Mouse (Mus musculus) stomach, embryonic 16.5 days (tissue): Measurements from ENCODE around the gene Ilf3. TPM values are rescaled to one million over a fixed set of nuclear protein-coding genes. Genes with fewer than 3 reads are reported as not detected.

Source experiments
- ATAC-seq: fragments of 200-750 bp; cut with Nextera tagmentation; 2 replicates; pipeline ENCODE4 v1.8.0; 2017; ENCODE audit warnings: moderate number of reproducible peaks, moderate TSS enrichment; ENCODE audit not compliant: insufficient read depth, low FRiP score
- H3K27ac ChIP-seq: fragments of 300-500 bp; sonication (generic); 2 replicates; pipeline ENCODE4 v1.5.1; 2014; ENCODE audit warnings: low read length
- H3K27me3 ChIP-seq: fragments of 300-500 bp; sonication (generic); 2 replicates; pipeline ENCODE4 v1.6.1; 2014; ENCODE audit warnings: low read length, control low read depth, mixed read lengths; ENCODE audit not compliant: control insufficient read depth, insufficient read depth
- H3K36me3 ChIP-seq: fragments of 300-500 bp; sonication (generic); 2 replicates; pipeline ENCODE4 v1.6.1; 2014; ENCODE audit warnings: low read length; ENCODE audit not compliant: control insufficient read depth, insufficient read depth
- H3K4me1 ChIP-seq: fragments of 300-500 bp; sonication (generic); 2 replicates; pipeline ENCODE4 v1.6.1; 2014; ENCODE audit warnings: low read length, control low read depth, mixed read lengths; ENCODE audit not compliant: control insufficient read depth, insufficient read depth
- H3K4me2 ChIP-seq: fragments of 300-500 bp; sonication (generic); 2 replicates; pipeline ENCODE4 v1.6.1; 2014; ENCODE audit warnings: low read depth, low read length, mixed read lengths
- H3K4me3 ChIP-seq: fragments of 300-500 bp; sonication (generic); replicated peaks from 2 replicates; pipeline ENCODE4 v1.5.1; 2014; ENCODE audit warnings: mild to moderate bottlenecking, low read length
- H3K9ac ChIP-seq: fragments of 300-500 bp; sonication (generic); 2 replicates; pipeline ENCODE4 v1.6.1; 2014; ENCODE audit warnings: low read length
- H3K9me3 ChIP-seq: fragments of 300-500 bp; sonication (generic); replicated peaks from 2 replicates; pipeline ENCODE4 v1.6.1; 2016; ENCODE audit warnings: low read length, control low read depth; ENCODE audit not compliant: control insufficient read depth
- WGBS: fragments of 180-500 bp; shearing (Covaris S2); extraction: QIAGEN DNeasy Blood & Tissue Kit; methylation state at CpG from one replicate; pipeline ENCODE4 v1.1.7; 2014; 5-methylcytosine and 5-hydroxymethylcytosine counted together
- polyA plus RNA-seq: library from polyadenylated mRNA; unstranded; fragments of >200 nt; fragmentation: Nextera tagmentation; extraction: Ambion mirVana; gene quantifications from 2 replicates; pipeline ENCODE4 v1.2.1, GENCODE M21; 2015

Ilf3 gene
- polyA plus RNA-seq, 1 experiment from 2014 or later = 144 TPM

GRCm38 (mm10) chr9:21403745-21404144, 36.1 kb downstream of the Ilf3 start:
- Histone ChIP-seq H3K4me1 (no peaks in the 10 kb centered on the region), H3K9ac (no peak overlapping the region), H3K4me3 (no peak overlapping the region), H3K9me3 (no peaks in the 10 kb centered on the region), H3K27ac (no peak overlapping the region), H3K4me2 (no peak overlapping the region), H3K36me3 (peaks cover 34% of the 10 kb centered on the region), H3K27me3 (no peaks in the 10 kb centered on the region)
- ATAC-seq = no peak
- 96% methylated on average over 5 of the region's 5 CpGs for WGBS

GRCm38 (mm10) chr9:21405525-21405924, 37.9 kb downstream of the Ilf3 start:
- ATAC-seq = no peak
- WGBS = 66% methylated on average over 4 of the region's 4 CpGs
- no peaks in the 10 kb centered on the region for H3K27me3 ChIP-seq
- H3K4me1 ChIP-seq = no peaks in the 10 kb centered on the region
- no peak overlapping the region for H3K9ac ChIP-seq
- no peaks in the 10 kb centered on the region for H3K9me3 ChIP-seq
- H3K4me3 ChIP-seq = no peak overlapping the region
- no peak overlapping the region for H3K27ac ChIP-seq
- H3K36me3 ChIP-seq = peaks cover 17% of the 10 kb centered on the region
- H3K4me2 ChIP-seq = no peak overlapping the region

- no peak overlapping the region for H3K4me3 ChIP-seq
- H3K27me3 ChIP-seq = no peaks in the 10 kb centered on the region
- H3K27ac ChIP-seq = no peak overlapping the region
- 12% methylated on average over 4 of the region's 4 CpGs for WGBS
- ATAC-seq = no peak
- H3K9me3 ChIP-seq = no peaks in the 10 kb centered on the region
- no peak overlapping the region for H3K9ac ChIP-seq
- H3K36me3 ChIP-seq = peaks cover 9% of the 10 kb centered on the region
- H3K4me1 ChIP-seq = peaks cover 5% of the 10 kb centered on the region; the same call in 1 of the 2 replicates
- H3K4me2 ChIP-seq = no peak overlapping the region
Observed at GRCm38 (mm10) chr9:21407951-21408350, 40.3 kb downstream of the Ilf3 start.

- Histone ChIP-seq H3K4me2 (no peak overlapping the region), H3K4me3 (no peak overlapping the region), H3K9me3 (no peaks in the 10 kb centered on the region), H3K9ac (no peak overlapping the region), H3K27ac (no peak overlapping the region), H3K27me3 (no peaks in the 10 kb centered on the region), H3K4me1 (peaks cover 5% of the 10 kb centered on the region; the same call in 1 of the 2 replicates), H3K36me3 (peaks cover 9% of the 10 kb centered on the region)
- ATAC-seq = no peak
- 67% methylated on average over 7 of the region's 7 CpGs for WGBS
Observed at GRCm38 (mm10) chr9:21408624-21409023, 41.0 kb downstream of the Ilf3 start.

GRCm38 (mm10) chr9:21409592-21410317, 42.1 kb downstream of the Ilf3 start:
- peaks cover 7% of the 10 kb centered on the region for H3K36me3 ChIP-seq
- H3K9ac ChIP-seq = no peak overlapping the region
- no peak overlapping the region for H3K4me2 ChIP-seq
- 30% methylated on average over 9 of the region's 9 CpGs for WGBS
- H3K4me1 ChIP-seq = peaks cover 5% of the 10 kb centered on the region; the same call in 1 of the 2 replicates
- no peak overlapping the region for H3K4me3 ChIP-seq
- no peak for ATAC-seq
- no peaks in the 10 kb centered on the region for H3K27me3 ChIP-seq
- H3K9me3 ChIP-seq = no peaks in the 10 kb centered on the region
- no peak overlapping the region for H3K27ac ChIP-seq

- Histone ChIP-seq H3K27ac (peak within 1 kb of the TSS; percentile 52), H3K4me2 (peak within 1 kb of the TSS; percentile 84), H3K9ac (peak within 1 kb of the TSS; percentile 86), H3K27me3 (no peaks in the 10 kb centered on the region), H3K9me3 (no peaks in the 10 kb centered on the region), H3K4me3 (peak within 1 kb of the TSS; percentile 91), H3K36me3 (0 out of 2 replicates have a peak, but pooled peaks cover 3% of the 10 kb centered on the region), H3K4me1 (peaks cover 7% of the 10 kb centered on the region; the same call in 1 of the 2 replicates)
- ATAC-seq = peak; percentile 96
- WGBS = 2% methylated on average over 53 of the region's 53 CpGs
Observed at GRCm38 (mm10) chr9:21411669-21412550, 44.2 kb downstream of the Ilf3 start, which contains the start of gene Qtrt1. TSS of gene Qtrt1 (plus strand) at chr9:21411837.

GRCm38 (mm10) chr9:21417866-21418265, 50.2 kb downstream of the Ilf3 start:
- H3K4me2 ChIP-seq = no peak overlapping the region
- H3K27ac ChIP-seq = no peak overlapping the region
- H3K4me3 ChIP-seq = no peak overlapping the region
- no peak for ATAC-seq
- 96% methylated on average over 2 of the region's 2 CpGs for WGBS
- no peak overlapping the region for H3K9ac ChIP-seq
- H3K9me3 ChIP-seq = no peaks in the 10 kb centered on the region
- H3K27me3 ChIP-seq = no peaks in the 10 kb centered on the region
- peaks cover 16% of the 10 kb centered on the region; the same call in 1 of the 2 replicates for H3K36me3 ChIP-seq
- 0 out of 2 replicates have a peak, but pooled peaks cover 2% of the 10 kb centered on the region for H3K4me1 ChIP-seq

- Histone ChIP-seq H3K4me2 (no peak overlapping the region), H3K27me3 (no peaks in the 10 kb centered on the region), H3K9ac (no peak overlapping the region), H3K4me3 (no peak overlapping the region), H3K36me3 (peaks cover 16% of the 10 kb centered on the region; the same call in 1 of the 2 replicates), H3K27ac (no peak overlapping the region), H3K9me3 (no peaks in the 10 kb centered on the region), H3K4me1 (0 out of 2 replicates have a peak, but pooled peaks cover 2% of the 10 kb centered on the region)
- 80% methylated on average over 2 of the region's 2 CpGs for WGBS
- ATAC-seq = no peak
Observed at GRCm38 (mm10) chr9:21419646-21420045, 52.0 kb downstream of the Ilf3 start.
